Mouse (Mus musculus): ENCODE data around the gene Gm3667.
"Not testable (repeated sequence)": the region's sequence is repeated elsewhere in the genome, so short reads cannot be mapped to it uniquely, and the experiment has no call there.

Gm3667 gene

GRCm38 (mm10) chr14:6889521-6890012 is at the start of gene Gm3667:
Gm3667 (minus strand) TSS chr14:6889962.
- in situ Hi-C loops (cut with MboI, MseI): not testable (repeated sequence)

- in situ Hi-C loops (cut with MboI, MseI): loop anchor here (10.0 to 25.0 kb wide), 3 partner anchors 113 to 763 kb away; partner anchors contain the start of genes Gm3476 and Gm5797
These were observed 10.1 kb upstream of the Gm3667 start for GRCm38 (mm10) chr14:6899881-6900280.

GRCm38 (mm10) chr14:6888811-6889210 is 951 bp downstream of the Gm3667 start:
- in situ Hi-C loops (cut with MboI, MseI): not testable (repeated sequence)

- in situ Hi-C loops (cut with MboI, MseI): not testable (repeated sequence)
These were observed 49.6 kb downstream of the Gm3667 start, which contains the start of gene Gm3642 for GRCm38 (mm10) chr14:6840211-6840610. Gm3642 (minus strand) TSS chr14:6840311.

- in situ Hi-C loops (cut with MboI, MseI): not testable (repeated sequence)
These were observed 66.5 kb downstream of the Gm3667 start for GRCm38 (mm10) chr14:6823297-6823696.
